Mouse (Mus musculus) left cerebral cortex, postnatal 4 days (tissue): ENCODE measurements around the gene Ing4. TPM values are rescaled to one million over a fixed set of nuclear protein-coding genes. Genes with fewer than 3 reads are reported as not detected.
"Not testable (repeated sequence)": the region's sequence is repeated elsewhere in the genome, so short reads cannot be mapped to it uniquely, and the experiment has no call there.

Experiments
- DNase-seq: peaks from one replicate; pipeline ENCODE4 v3.0.0-alpha.2; 2022
- intact Hi-C: fragments of 180-260 bp; cut with DNase I; formaldehyde crosslinking; loops from one replicate; pipeline ENCODE4 v1.15.1; 2025
- total RNA-seq, 2 experiments: library from RNA; stranded (reverse); gene quantifications; 2 replicates each; pipeline ENCODE4 v1.2.3; 2021

Gene Ing4
- total RNA-seq, 2 experiments from 2014 or later, result 67.4 to 72.0 TPM

- no peak for DNase-seq
- intact Hi-C loops, result no loop called here
Measured at GRCm38 (mm10) chr6:125040221-125040620, 661 bp downstream of the Ing4 start.

- DNase-seq, result no peak
- intact Hi-C loops, result no loop called here
Measured at GRCm38 (mm10) chr6:125041047-125041446, 1.5 kb downstream of the Ing4 start.

DNA sequence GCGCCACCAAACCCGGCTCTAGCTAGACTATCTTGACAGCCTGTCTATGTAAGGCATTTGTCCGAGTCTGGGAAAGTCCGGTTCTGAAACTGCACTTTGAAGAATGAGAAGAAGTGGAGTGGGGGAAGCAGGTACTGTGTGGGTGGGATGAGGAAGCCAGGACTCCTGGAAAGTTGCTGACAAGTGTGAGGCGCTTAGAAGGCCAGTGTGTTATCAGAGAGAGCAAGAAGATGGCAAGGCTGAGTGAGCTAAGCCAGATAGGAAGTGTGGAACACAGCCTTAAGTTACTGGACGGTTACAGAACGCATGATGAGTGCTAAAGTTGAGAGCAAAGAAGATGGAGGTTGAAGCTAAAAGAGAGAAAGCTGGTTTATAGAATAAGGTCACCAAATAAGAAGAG is 2.5 kb downstream of the Ing4 start:
- no peak for DNase-seq

DNA sequence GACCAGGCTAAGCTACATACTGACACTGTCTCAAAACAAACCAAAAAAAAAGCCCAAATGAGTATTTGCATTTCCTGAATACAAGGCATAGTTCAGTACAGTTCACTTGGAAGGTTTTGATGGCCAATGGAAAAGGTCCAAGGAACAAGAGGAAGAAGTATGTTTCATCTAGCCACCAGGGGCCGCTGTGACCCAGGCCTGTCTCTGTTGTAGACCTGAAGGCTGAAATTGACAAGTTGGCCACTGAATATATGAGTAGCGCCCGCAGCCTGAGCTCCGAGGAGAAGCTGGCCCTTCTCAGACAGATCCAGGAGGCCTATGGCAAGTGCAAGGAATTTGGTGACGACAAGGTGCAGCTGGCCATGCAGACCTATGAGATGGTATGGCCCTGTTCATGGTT is 7.1 kb downstream of the Ing4 start:
- intact Hi-C loops, result loop anchor here (2.0 kb wide), 1 partner anchor 38 kb away; no protein-coding TSS in a partner anchor
- DNase-seq, result peak; percentile 93

More for the DNA sequence above, 2.5 kb downstream of the Ing4 start:
- intact Hi-C loops, result no loop called here

- DNase-seq, result no peak
- intact Hi-C loops, result no loop called here
Measured at GRCm38 (mm10) chr6:125049678-125050077, 10.1 kb downstream of the Ing4 start, which contains the start of gene Acrbp. Gene Acrbp, plus strand, starts transcription at chr6:125049689.

- intact Hi-C loops, result no loop called here
- DNase-seq, result peak; percentile 22
Measured at GRCm38 (mm10) chr6:125051237-125051636, 11.7 kb downstream of the Ing4 start.

GRCm38 (mm10) chr6:125061493-125061892 is 21.9 kb downstream of the Ing4 start:
- no peak for DNase-seq
- intact Hi-C loops, result no loop called here

DNA sequence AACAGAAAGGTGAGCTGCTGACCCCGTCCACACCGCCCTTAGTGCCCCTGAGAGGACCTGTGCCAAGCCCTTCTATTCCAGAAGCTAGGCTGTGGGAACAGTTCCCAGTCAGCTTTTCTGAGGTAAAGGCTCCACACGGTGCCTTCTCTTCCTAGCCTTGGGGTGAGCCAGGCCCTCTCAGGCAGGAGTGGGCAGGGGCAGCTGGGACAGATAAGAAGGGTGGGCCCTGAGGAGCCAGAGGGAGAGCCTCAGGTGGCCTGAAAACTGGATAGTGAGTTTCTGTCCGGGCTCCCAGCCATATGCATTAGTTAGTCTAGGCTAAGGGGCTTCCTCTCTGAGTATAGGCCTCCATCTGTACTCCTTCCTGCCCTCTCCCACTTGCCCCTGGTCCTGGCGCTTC is 23.0 kb downstream of the Ing4 start:
- intact Hi-C loops, result no loop called here
- peak; percentile 48 for DNase-seq

- DNase-seq, result no peak
- intact Hi-C loops, result no loop called here
Measured at GRCm38 (mm10) chr6:125063906-125064305, 24.3 kb downstream of the Ing4 start.

GRCm38 (mm10) chr6:125065223-125065622 is 25.7 kb downstream of the Ing4 start:
- intact Hi-C loops, result not testable (repeated sequence)

GRCm38 (mm10) chr6:125067571-125067995 is 28.0 kb downstream of the Ing4 start, which contains the start of gene Lpar5:
Gene Lpar5, plus strand, starts transcription at chr6:125067920.
- DNase-seq, result no peak
- intact Hi-C loops, result no loop called here

More at GRCm38 (mm10) chr6:125065223-125065622, 25.7 kb downstream of the Ing4 start:
- DNase-seq, result not testable (repeated sequence)

DNA sequence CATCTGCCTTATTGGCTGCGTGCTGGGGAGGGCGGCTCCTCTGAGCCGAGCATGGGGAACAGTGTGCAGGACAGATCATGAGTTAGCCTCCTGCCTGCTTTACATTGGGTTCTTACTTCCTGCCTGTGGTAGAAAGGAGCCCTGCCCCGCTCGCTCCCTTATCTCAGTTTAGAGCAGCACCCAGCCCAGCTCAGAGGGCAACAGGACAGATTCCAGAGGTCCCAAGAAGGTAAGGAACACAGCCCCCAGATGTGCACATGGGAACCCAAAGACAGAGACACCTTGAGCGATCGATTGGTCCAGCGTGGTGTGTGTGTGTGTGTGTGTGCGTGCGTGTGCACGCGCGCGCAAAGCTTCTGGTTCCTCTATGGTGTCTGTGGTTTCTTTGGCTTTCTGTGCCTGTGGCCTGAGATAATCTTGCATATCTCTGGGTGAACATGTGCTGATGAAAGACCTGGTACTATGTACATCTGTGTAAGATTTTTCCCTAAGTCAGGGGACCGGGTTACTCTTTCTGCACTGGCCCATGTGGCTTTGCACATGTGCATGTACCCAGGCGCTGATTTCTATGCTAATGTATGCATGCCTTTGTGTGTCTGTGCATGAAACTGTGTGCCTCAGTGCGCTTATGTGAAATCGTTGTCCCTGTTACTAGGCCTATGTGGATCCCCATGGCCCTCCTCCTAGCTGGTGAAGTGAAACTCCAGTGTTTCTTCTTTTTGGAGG is 31.8 kb downstream of the Ing4 start:
- intact Hi-C loops, result no loop called here
- DNase-seq, result peak; percentile 52

DNA sequence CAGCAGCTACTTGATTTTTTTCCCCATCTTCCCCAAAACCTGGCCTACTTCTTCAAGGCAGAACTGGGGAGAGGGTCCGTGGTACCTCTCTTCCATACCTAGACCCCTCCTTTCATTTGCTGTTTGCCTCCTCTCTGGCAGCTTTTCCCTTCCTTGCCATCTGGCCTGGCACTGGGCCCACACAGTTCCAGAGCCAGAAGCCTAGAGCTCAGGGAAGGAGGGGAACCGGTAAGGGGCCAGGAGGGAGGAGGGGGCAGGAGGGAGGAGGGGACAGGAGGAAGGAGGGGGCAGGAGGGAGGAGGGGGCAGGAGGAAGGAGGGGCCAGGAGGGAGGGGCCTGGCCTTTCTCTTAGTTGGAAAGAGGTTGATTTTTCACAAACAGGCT is 32.3 kb downstream of the Ing4 start:
- DNase-seq, result peak; percentile 98
- intact Hi-C loops, result no loop called here

DNA sequence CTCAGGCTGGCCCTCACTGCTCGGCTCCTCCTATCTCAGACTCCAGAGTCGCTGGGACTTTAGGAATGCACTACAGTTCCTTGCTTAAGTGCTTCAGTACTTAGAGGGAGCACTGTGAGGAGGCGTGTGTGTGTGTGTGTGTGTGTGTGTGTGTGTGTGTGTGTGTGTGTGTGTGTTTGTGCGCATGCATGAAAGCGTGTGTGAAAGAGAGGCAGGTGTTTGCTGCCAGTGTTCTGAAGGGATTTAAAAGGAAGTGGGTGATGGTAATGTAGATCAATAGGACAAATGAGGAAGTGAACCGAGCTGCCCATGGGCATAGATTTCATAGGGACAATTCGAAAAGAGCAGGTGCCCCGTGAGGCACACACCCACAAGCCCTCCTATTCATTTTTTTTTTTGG is 34.3 kb downstream of the Ing4 start:
- no peak for DNase-seq
- intact Hi-C loops, result no loop called here

GRCm38 (mm10) chr6:125081394-125081793 is 41.8 kb downstream of the Ing4 start:
- no peak for DNase-seq
- intact Hi-C loops, result loop anchor here (10.0 kb wide), 1 partner anchor 227 kb away; the partner anchor contains the start of gene P3h3

DNA sequence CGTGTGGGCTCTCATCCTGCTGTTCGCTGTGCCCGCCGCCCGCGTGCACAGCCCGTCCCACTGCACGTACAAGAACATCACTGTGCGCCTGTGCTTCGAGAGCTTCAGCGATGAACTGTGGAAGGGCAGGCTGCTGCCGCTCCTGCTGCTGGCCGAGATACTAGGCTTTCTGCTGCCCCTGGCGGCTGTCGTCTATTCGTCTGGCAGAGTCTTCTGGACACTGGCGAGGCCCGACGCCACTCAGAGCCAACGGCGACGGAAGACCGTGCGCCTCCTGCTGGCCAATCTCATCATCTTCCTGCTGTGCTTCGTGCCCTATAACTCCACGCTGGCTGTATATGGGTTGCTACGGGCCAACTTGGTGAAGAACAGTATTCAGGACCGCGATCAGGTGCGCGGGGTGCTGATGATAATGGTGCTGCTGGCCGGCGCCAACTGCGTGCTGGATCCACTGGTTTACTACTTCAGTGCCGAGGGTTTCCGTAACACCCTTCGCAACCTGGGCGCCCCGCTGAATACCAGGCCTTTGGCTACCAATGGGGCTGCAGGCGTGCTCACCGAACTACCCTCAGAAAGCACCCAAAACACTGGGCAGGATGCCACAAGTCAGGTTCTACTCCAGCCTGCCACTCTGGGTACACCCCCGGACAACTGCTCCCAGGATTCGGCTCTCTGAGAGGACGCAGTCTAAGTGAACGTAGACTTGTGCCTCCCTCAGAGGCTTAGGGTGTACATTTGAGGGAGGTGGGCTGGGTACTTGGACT is 42.4 kb downstream of the Ing4 start:
- intact Hi-C loops, result loop anchor here (10.0 kb wide), 1 partner anchor 227 kb away; the partner anchor contains the start of gene P3h3
- peak; percentile 97 for DNase-seq

- intact Hi-C loops, result loop anchor here (10.0 kb wide), 1 partner anchor 228 kb away; the partner anchor contains the start of gene P3h3
- no peak for DNase-seq
Measured at GRCm38 (mm10) chr6:125082801-125083386, 43.3 kb downstream of the Ing4 start.

GRCm38 (mm10) chr6:125084424-125084823 is 44.9 kb downstream of the Ing4 start:
- intact Hi-C loops, result loop anchor here (2.0 to 10.0 kb wide), 2 partner anchors 38 to 230 kb away; partner anchors contain the start of gene P3h3

DNA sequence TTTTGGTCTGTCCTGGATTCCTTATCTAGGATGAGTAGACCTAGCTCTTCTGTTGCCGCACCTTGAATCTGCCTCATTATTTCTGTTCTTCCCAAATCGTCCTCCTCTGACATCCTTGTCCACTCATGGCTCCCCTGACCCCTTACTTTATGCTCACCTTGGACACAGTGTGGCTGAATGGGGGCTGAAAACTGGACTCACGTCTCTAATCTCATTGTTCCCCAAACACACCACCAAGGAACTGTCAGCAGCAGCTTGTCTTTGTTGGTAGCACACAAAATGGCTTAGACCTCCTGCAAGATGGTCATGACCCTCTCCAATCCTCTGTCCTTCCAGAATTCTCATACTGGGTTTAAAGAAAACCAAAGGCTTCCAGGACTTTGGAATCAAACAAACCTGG is 48.4 kb downstream of the Ing4 start:
- no peak for DNase-seq
- intact Hi-C loops, result loop anchor here (10.0 kb wide), 1 partner anchor 233 kb away; the partner anchor contains the start of gene P3h3

More at GRCm38 (mm10) chr6:125084424-125084823, 44.9 kb downstream of the Ing4 start:
- DNase-seq, result peak; percentile 60

GRCm38 (mm10) chr6:125088561-125089321 is 49.2 kb downstream of the Ing4 start:
- peak; percentile 93 for DNase-seq
- intact Hi-C loops, result loop anchor here (10.0 kb wide), 1 partner anchor 234 kb away; the partner anchor contains the start of gene P3h3
